In the genomic region with DNA sequence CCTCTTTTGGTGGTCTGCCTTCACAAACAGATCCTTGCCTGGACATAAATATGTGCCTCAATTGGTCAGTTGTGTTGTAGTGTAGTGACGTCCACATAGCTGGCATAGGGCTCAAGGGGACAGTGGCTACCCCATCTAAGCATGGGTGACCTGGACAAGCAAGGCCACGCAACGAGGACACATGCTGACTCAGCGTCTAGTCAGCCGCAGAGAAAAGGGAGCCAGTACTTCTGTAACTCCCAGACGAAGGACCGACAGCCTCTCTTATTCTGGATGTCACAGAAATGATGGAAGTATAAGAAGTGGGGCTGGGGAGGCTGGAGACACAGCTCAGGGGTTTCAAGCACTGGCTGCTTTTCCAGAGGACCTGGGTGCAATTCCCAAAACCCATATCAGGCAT, we compare ENCODE assay signal across 17 mouse cellular contexts. TPM values are rescaled to one million over a fixed set of nuclear protein-coding genes. Genes with fewer than 3 reads are reported as not detected.
DNase-seq lines count a peak whose midpoint lies in the region; ATAC-seq and TF ChIP-seq lines count a peak whose summit lies in the region.
"Had no signal": no experiment of that assay in that cellular context is flagged by ENCODE, and none has a peak within 500 bp of the region (broad histone marks: within the 10 kb centered on the region; RNA-seq: fewer than 3 reads in every experiment).

No protein-coding gene starts in this region.

- H3K4me3 ChIP-seq in CH12.LX (replicated peaks in 1 of 3; ENCODE audit: low read depth in 2 of 3, low read length in 2 of 3, poor library complexity in 1 of 3) (no peak overlapping the region), E14TG2a.4 (replicated peaks; ENCODE audit: low read length) (peak overlapping the region; percentile 63; the same call in 1 of the 2 replicates)
- H3K4me3 ChIP-seq: embryonic facial prominence, embryonic 15.5 days; erythroblast, embryonic 14.5 days; forebrain, embryonic 10.5 days; hindbrain, embryonic 12.5 days had no signal

- no peak overlapping the region for H3K4me2 ChIP-seq in CH12.LX (ENCODE audit: insufficient read depth, low read depth, poor library complexity, severe bottlenecking)
- H3K4me2 ChIP-seq: embryonic facial prominence, embryonic 15.5 days; hindbrain, embryonic 12.5 days had no signal

- H3K4me1 ChIP-seq in CH12.LX (ENCODE audit: control insufficient read depth in 1 of 2, insufficient read depth in 2 of 2) (peaks cover 23 to 46% of the 10 kb centered on the region in 2 experiments), E14TG2a.4 (replicated peaks; ENCODE audit: low read depth, low read length) (peaks cover 82% of the 10 kb centered on the region)

- H3K27me3 ChIP-seq in CH12.LX (replicated peaks), result no peaks in the 10 kb centered on the region
- H3K27me3 ChIP-seq in E14TG2a.4 (ENCODE audit: insufficient read depth, low read length), result no peaks in the 10 kb centered on the region
- H3K27me3 ChIP-seq: embryonic facial prominence, embryonic 15.5 days; hindbrain, embryonic 12.5 days had no signal

- H3K27ac ChIP-seq in CH12.LX (ENCODE audit: insufficient read depth, low read depth), result no peak overlapping the region
- H3K27ac ChIP-seq: embryonic facial prominence, embryonic 15.5 days; forebrain, embryonic 10.5 days; hindbrain, embryonic 12.5 days had no signal

- no peak for TF ChIP-seq RAD21 in CH12.LX (IDR thresholded peaks at IDR 0.05; ENCODE audit: low read depth, low read length)

- H3K79me2 ChIP-seq in CH12.LX (replicated peaks; ENCODE audit: control insufficient read depth, extremely low read depth, insufficient read depth, poor library complexity, severe bottlenecking), result no peaks in the 10 kb centered on the region

- H3K9ac ChIP-seq in CH12.LX (ENCODE audit: insufficient read depth, low read depth), result no peak overlapping the region
- H3K9ac ChIP-seq: embryonic facial prominence, embryonic 15.5 days; hindbrain, embryonic 12.5 days had no signal

- no peak for TF ChIP-seq CTCF in CH12.LX (conservative IDR thresholded peaks at IDR 0.05 in 1 of 2, IDR thresholded peaks at IDR 0.05 in 1 of 2; ENCODE audit: low read depth in 2 of 2, low read length in 2 of 2)
- TF ChIP-seq CTCF in E14TG2a.4 (conservative IDR thresholded peaks at IDR 0.05; ENCODE audit: low read length), result no peak

- no peak for ATAC-seq in megakaryocyte, adult 5-6 weeks (ENCODE audit: poor library complexity, severe bottlenecking)
- ATAC-seq: forebrain, embryonic 14.5 days; inflammation-experienced regulatory T-cells, adult 6 months; intestine, postnatal 0 days had no signal

- dilution Hi-C loops in CH12.LX (cut with MboI; ENCODE audit: extremely low pct_ligation_motif_present, extremely low pct_unique_long_range_greater_than_20kb, low sequenced_read_pairs), result no loop called here

- no peak for DNase-seq in CH12.LX (ENCODE audit: extremely low read depth)
- DNase-seq in adrenal gland, adult 8-10 months, result peak; percentile 80
- DNase-seq in adrenal gland, postnatal 36 days, result peak; percentile 76 to 86
- no peak for DNase-seq in natural killer cell, adult 2 months (ENCODE audit: low spot score in 2 of 2)
- DNase-seq: gastrocnemius, postnatal 14 days; heart, postnatal 10 days; heart, postnatal 4 days; kidney, adult 8-10 months had no signal

- no peaks in the 10 kb centered on the region for H3K9me3 ChIP-seq in CH12.LX (replicated peaks; ENCODE audit: low read length)
- no peaks in the 10 kb centered on the region for H3K9me3 ChIP-seq in E14TG2a.4 (ENCODE audit: low read length)
- H3K9me3 ChIP-seq: embryonic facial prominence, embryonic 15.5 days; forebrain, embryonic 10.5 days; hindbrain, embryonic 12.5 days had no signal

- in situ Hi-C loops in CH12.LX (cut with MboI; ENCODE audit: low pct_ligation_motif_present, low pct_unique_long_range_greater_than_20kb, low sequenced_read_pairs), result loop anchor here (25.0 kb wide), 1 partner anchor 615 kb away; a partner anchor contains a TSS

- H3K36me3 ChIP-seq in CH12.LX (replicated peaks in 1 of 2; ENCODE audit: control insufficient read depth in 1 of 2, insufficient read depth in 1 of 2, low read length in 1 of 2) (peaks cover 0 to 54% of the 10 kb centered on the region in 2 experiments), E14TG2a.4 (ENCODE audit: insufficient read depth, low read length) (peaks cover 34% of the 10 kb centered on the region)
- H3K36me3 ChIP-seq: embryonic facial prominence, embryonic 15.5 days; forebrain, embryonic 10.5 days; hindbrain, embryonic 12.5 days had no signal

- no peak for TF ChIP-seq POLR2A in CH12.LX (IDR thresholded peaks at IDR 0.05; ENCODE audit: low read depth, low read length)

- no peak for TF ChIP-seq EP300 in CH12.LX (IDR thresholded peaks at IDR 0.05; ENCODE audit: low read length)

TF ChIP-seq in CH12.LX, 34 proteins besides CTCF, POLR2A, EP300 and RAD21:
- TF ChIP-seq MAFK (IDR thresholded peaks at IDR 0.05; ENCODE audit: insufficient replicate concordance, low read length) (peak; percentile 85), KAT2A (IDR thresholded peaks at IDR 0.05; ENCODE audit: insufficient replicate concordance, low read length) (no peak), MAX (IDR thresholded peaks at IDR 0.05; ENCODE audit: low read length) (no peak), NRF1 (IDR thresholded peaks at IDR 0.05; ENCODE audit: low read depth, low read length) (no peak), USF1 (IDR thresholded peaks at IDR 0.05; ENCODE audit: low read depth, low read length) (no peak), UBTF (IDR thresholded peaks at IDR 0.05; ENCODE audit: low read depth, low read length) (no peak)

RNA-seq across cellular contexts. Expression of a gene that starts 12.1 kb away (rescaled TPM):
- total RNA-seq in CH12.LX (2012; rRNA removed) (33.3 and 39.8 TPM in 2 replicates), CH12.LX (2014; rRNA removed) (29.1 and 29.9 TPM in 2 replicates)
- polyA plus RNA-seq in CH12.LX (2012; ENCODE audit: insufficient read length, low read depth), result 30.1 and 33.1 TPM in 2 replicates
- total RNA-seq in adrenal gland, adult 8-10 months (2022), result 10 to 100 TPM; 32.7 to 41.4 (median 34.9) TPM
- 10 to 100 TPM; 53.7 to 54.3 TPM for total RNA-seq in adrenal gland, postnatal 36 days (2021)
- 98.6 and 105 TPM in 2 replicates for total RNA-seq in megakaryocyte, adult 5-6 weeks (2015)
- total RNA-seq in megakaryocyte, adult 5-6 weeks (2017), result 156 and 174 TPM in 2 replicates

RNA-seq across cellular contexts. Expression of a gene that starts 18.2 kb away (rescaled TPM):
- total RNA-seq in CH12.LX (2012; rRNA removed) (1.7 and 3.5 TPM in 2 replicates), CH12.LX (2014; rRNA removed) (0.42 and 0.43 TPM in 2 replicates)
- 2.2 and 4.6 TPM in 2 replicates for polyA plus RNA-seq in CH12.LX (2012; ENCODE audit: insufficient read length, low read depth)
- total RNA-seq in adrenal gland, adult 8-10 months (2022), result 10 to 100 TPM in 1 of 4 experiments, 1 to 10 TPM in 3; 4.1 to 62.8 (median 6.5) TPM
- 10 to 100 TPM; 31.7 to 31.8 TPM for total RNA-seq in adrenal gland, postnatal 36 days (2021)
- total RNA-seq in megakaryocyte, adult 5-6 weeks (2015), result 1.7 and 5.3 TPM in 2 replicates
- 0.40 and 0.45 TPM in 2 replicates for total RNA-seq in megakaryocyte, adult 5-6 weeks (2017)

RNA-seq across cellular contexts. Expression of a gene that starts 45.9 kb away (rescaled TPM):
- total RNA-seq in CH12.LX (2012; rRNA removed) (0.21 and 0.30 TPM in 2 replicates), CH12.LX (2014; rRNA removed) (not detected in 2 replicates)
- polyA plus RNA-seq in CH12.LX (2012; ENCODE audit: insufficient read length, low read depth), result not detected in 2 replicates
- 10 to 100 TPM in 2 of 4 experiments, 1 to 10 TPM in 2; 6.1 to 14.8 (median 10.0) TPM for total RNA-seq in adrenal gland, adult 8-10 months (2022)
- total RNA-seq in adrenal gland, postnatal 36 days (2021), result 1 to 10 TPM; 4.3 to 4.6 TPM
- not detected in 2 replicates for total RNA-seq in megakaryocyte, adult 5-6 weeks (2015)
- not detected in 2 replicates for total RNA-seq in megakaryocyte, adult 5-6 weeks (2017)
- total RNA-seq: gastrocnemius, postnatal 14 days had no signal
- polyA plus RNA-seq: erythroblast, embryonic 14.5 days; inflammation-experienced regulatory T-cells, adult 6 months had no signal

Comparison
In these comparisons a context has a peak if more than half of its experiments do, and no peak if none do; other contexts are left out.
1. DNase-seq: peak in adrenal gland, adult 8-10 months (single experiment) and adrenal gland, postnatal 36 days (2 of 2); none in CH12.LX (single experiment) and natural killer cell, adult 2 months (0 of 2).
2. RNA of a gene that starts 45.9 kb away (total RNA-seq): 6.1 to 14.8 TPM in adrenal gland, adult 8-10 months and 4.3 to 4.6 TPM in adrenal gland, postnatal 36 days; 0.21 to 0.30 TPM in CH12.LX and not detected in megakaryocyte, adult 5-6 weeks; every median in the first group is over 4 times any median in the second.